Mouse (Mus musculus) kidney, postnatal 0 days (tissue): ENCODE results near the gene Wls. TPM values are rescaled to one million over a fixed set of nuclear protein-coding genes. Genes with fewer than 3 reads are reported as not detected.

Source experiments
- ATAC-seq: fragments of 200-750 bp; cut with Nextera tagmentation; replicated peaks from 2 replicates; pipeline ENCODE4 v1.8.0; 2017; ENCODE audit warnings: low read depth, moderate number of reproducible peaks, moderate TSS enrichment, moderate library complexity; ENCODE audit not compliant: low FRiP score
- DNase-seq: peaks from one replicate; pipeline ENCODE4 v3.0.0-alpha.2; 2016; ENCODE audit warnings: low spot score
- H3K27ac ChIP-seq: fragments of 300-500 bp; sonication (generic); 2 replicates; pipeline ENCODE4 v1.5.1; 2014; ENCODE audit warnings: mild to moderate bottlenecking
- H3K27me3 ChIP-seq: fragments of 300-500 bp; sonication (generic); 2 replicates; pipeline ENCODE4 v1.6.1; 2014; ENCODE audit warnings: low read length, mixed read lengths; ENCODE audit not compliant: insufficient read depth
- H3K36me3 ChIP-seq: fragments of 300-500 bp; sonication (generic); 2 replicates; pipeline ENCODE4 v1.6.1; 2014; ENCODE audit warnings: low read length, mixed read lengths; ENCODE audit not compliant: insufficient read depth
- H3K4me1 ChIP-seq: fragments of 300-500 bp; sonication (generic); replicated peaks from 2 replicates; pipeline ENCODE4 v1.6.1; 2014; ENCODE audit warnings: antibody characterized with exemption, low read length, mixed read lengths; ENCODE audit not compliant: insufficient read depth
- H3K4me2 ChIP-seq: fragments of 300-500 bp; sonication (generic); 2 replicates; pipeline ENCODE4 v1.6.1; 2014; ENCODE audit warnings: mild to moderate bottlenecking, low read length, moderate library complexity, mixed read lengths
- H3K4me3 ChIP-seq: fragments of 300-500 bp; sonication (generic); replicated peaks from 2 replicates; pipeline ENCODE4 v1.5.1; 2014; ENCODE audit warnings: low read depth, low read length
- H3K9ac ChIP-seq: fragments of 300-500 bp; sonication (generic); 2 replicates; pipeline ENCODE4 v1.6.1; 2014; ENCODE audit warnings: low read depth, low read length
- H3K9me3 ChIP-seq: fragments of 300-500 bp; sonication (generic); replicated peaks from 2 replicates; pipeline ENCODE4 v1.6.1; 2016; ENCODE audit warnings: low read length, inconsistent platforms, mixed read lengths
- CTCF ChIP-seq: IDR thresholded peaks from 2 replicates; pipeline ENCODE4 v1.5.1; 2016; ENCODE audit warnings: antibody characterized with exemption, low read depth, mild to moderate bottlenecking, moderate library complexity
- WGBS: fragments of 180-500 bp; shearing (Covaris S2); extraction: QIAGEN DNeasy Blood & Tissue Kit; methylation state at CpG from one replicate; pipeline ENCODE4 v1.1.7; 2014; 5-methylcytosine and 5-hydroxymethylcytosine counted together
- polyA plus RNA-seq: library from polyadenylated mRNA; unstranded; fragments of >200 nt; fragmentation: Nextera tagmentation; extraction: Ambion mirVana; gene quantifications from 2 replicates; pipeline ENCODE4 v1.2.1, GENCODE M21; 2015

The Wls gene
- polyA plus RNA-seq, 1 experiment from 2014 or later, result 146 TPM

DNA sequence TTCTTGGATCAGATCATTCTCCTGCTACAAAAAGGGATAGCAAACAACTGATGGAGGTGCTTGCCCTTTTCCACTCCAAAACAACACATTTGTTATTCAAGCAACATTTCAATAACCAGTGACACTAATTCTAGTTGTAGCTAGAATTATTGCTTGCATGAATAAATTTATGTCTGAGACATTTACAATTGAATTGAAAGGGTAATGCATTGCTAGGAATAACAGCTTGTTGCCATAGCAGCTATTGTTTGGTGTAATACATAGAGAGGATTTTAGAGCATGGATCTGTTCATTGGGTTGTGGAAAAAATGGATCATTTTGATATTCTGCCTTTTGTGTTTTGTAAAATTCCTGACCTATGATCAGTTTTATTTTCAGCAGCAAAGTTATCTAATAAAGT lies 39.5 kb downstream of the Wls start:
- Histone ChIP-seq H3K4me1 (no peaks in the 10 kb centered on the region), H3K27me3 (no peaks in the 10 kb centered on the region), H3K27ac (no peak overlapping the region), H3K4me3 (no peak overlapping the region), H3K9ac (no peak overlapping the region), H3K4me2 (no peak overlapping the region), H3K9me3 (no peaks in the 10 kb centered on the region), H3K36me3 (no peaks in the 10 kb centered on the region)
- TF ChIP-seq CTCF, result no peak
- ATAC-seq (no peak), DNase-seq (no peak)

- Histone ChIP-seq H3K4me2 (no peak overlapping the region), H3K4me1 (peaks cover 3% of the 10 kb centered on the region; the same call in 1 of the 2 replicates), H3K27ac (no peak overlapping the region), H3K9me3 (no peaks in the 10 kb centered on the region), H3K4me3 (no peak overlapping the region), H3K9ac (no peak overlapping the region), H3K27me3 (no peaks in the 10 kb centered on the region), H3K36me3 (no peaks in the 10 kb centered on the region)
- 7% methylated on average over 2 of the region's 2 CpGs for WGBS
- ATAC-seq (no peak), DNase-seq (peak; percentile 33)
- TF ChIP-seq CTCF, result no peak
Measured at GRCm38 (mm10) chr3:159883325-159883724, 43.9 kb downstream of the Wls start.

DNA sequence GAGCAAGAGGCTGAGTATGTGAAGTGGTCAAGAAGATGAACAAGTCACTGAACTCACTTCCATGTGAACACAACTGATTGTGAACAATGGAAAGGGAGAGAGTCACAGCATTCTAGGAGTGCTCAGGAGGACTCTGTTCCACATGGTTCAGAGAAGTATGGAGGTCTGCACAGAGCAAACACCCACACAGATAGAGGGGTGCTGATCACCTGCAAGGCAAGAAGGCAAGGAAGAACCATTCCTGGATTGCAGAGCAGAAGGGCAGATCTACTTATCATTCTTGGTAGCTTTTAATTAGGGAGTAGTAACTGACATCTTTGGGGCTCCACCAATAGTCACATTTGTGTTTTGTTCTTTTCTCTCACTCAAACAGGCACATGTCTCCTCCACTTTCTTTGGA lies 45.3 kb downstream of the Wls start:
- no peak for TF ChIP-seq CTCF
- no peak overlapping the region for H3K9ac ChIP-seq
- H3K27ac ChIP-seq, result peak overlapping the region; percentile 58; the same call in 1 of the 2 replicates
- DNase-seq (no peak), ATAC-seq (no peak; the same call in 1 of the 2 replicates)
- H3K4me1 ChIP-seq, result peaks cover 3% of the 10 kb centered on the region; the same call in 1 of the 2 replicates
- no peak overlapping the region for H3K4me3 ChIP-seq
- no peaks in the 10 kb centered on the region for H3K27me3 ChIP-seq
- H3K36me3 ChIP-seq, result no peaks in the 10 kb centered on the region
- no peaks in the 10 kb centered on the region for H3K9me3 ChIP-seq
- H3K4me2 ChIP-seq, result no peak overlapping the region

- no peak overlapping the region for H3K4me3 ChIP-seq
- 4% methylated on average over 3 of the region's 3 CpGs for WGBS
- peaks cover 3% of the 10 kb centered on the region; the same call in 1 of the 2 replicates for H3K4me1 ChIP-seq
- DNase-seq (peak; percentile 85), ATAC-seq (peak; percentile 81)
- 0 out of 2 replicates have a peak overlapping the region, but pooled peaks have one; percentile 58 for H3K27ac ChIP-seq
- no peak overlapping the region for H3K4me2 ChIP-seq
- no peaks in the 10 kb centered on the region for H3K27me3 ChIP-seq
- no peaks in the 10 kb centered on the region for H3K9me3 ChIP-seq
- no peaks in the 10 kb centered on the region for H3K36me3 ChIP-seq
- H3K9ac ChIP-seq, result no peak overlapping the region
- TF ChIP-seq CTCF, result no peak
Measured at GRCm38 (mm10) chr3:159885271-159885670, 45.8 kb downstream of the Wls start.

DNA sequence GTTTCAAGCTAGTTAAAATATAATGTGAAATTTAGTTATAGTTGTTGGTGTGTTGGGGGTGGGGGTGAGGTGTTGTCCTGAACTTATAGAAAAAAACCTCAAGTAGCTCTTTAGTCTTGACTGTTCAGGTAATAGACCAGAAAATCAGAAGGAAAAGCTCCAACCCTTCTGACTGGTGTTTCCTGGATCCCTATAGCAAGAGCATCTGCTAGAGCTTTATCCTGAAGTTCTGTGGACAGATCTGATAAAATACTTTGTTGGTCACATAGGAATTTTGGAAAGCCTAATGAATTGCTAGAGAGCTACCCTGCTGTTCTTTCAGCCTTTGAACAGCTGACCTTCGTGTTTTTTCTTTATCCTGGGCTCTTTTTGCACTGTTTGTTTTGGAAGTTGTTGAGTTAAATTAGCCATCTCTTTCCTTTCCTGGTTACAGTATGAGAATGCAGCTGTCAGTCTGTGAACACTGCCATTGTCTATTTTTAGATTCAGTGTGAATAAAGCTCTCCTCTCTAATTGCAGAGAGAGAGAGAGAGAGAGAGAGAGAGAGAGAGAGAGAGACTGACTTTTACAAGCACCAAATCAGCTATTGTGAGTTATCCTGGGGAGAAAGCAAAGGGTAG lies 46.4 kb downstream of the Wls start:
- DNase-seq (peak; percentile 70), ATAC-seq (no peak)

GRCm38 (mm10) chr3:159890176-159891056 lies 50.9 kb downstream of the Wls start:
- no peak overlapping the region for H3K4me2 ChIP-seq
- H3K9me3 ChIP-seq, result no peaks in the 10 kb centered on the region
- H3K4me1 ChIP-seq, result peaks cover under 1% of the 10 kb centered on the region; the same call in 1 of the 2 replicates
- 0 out of 2 replicates have a peak, but pooled peaks have one; percentile 13 for TF ChIP-seq CTCF
- H3K4me3 ChIP-seq, result no peak overlapping the region
- DNase-seq, result no peak
- H3K27ac ChIP-seq, result no peak overlapping the region
- H3K27me3 ChIP-seq, result no peaks in the 10 kb centered on the region
- 75% methylated on average over 5 of the region's 5 CpGs for WGBS
- no peaks in the 10 kb centered on the region for H3K36me3 ChIP-seq
- H3K9ac ChIP-seq, result no peak overlapping the region
- no peak for ATAC-seq

More for the DNA sequence above, 46.4 kb downstream of the Wls start:
- Histone ChIP-seq H3K4me2 (no peak overlapping the region), H3K4me3 (no peak overlapping the region), H3K27ac (no peak overlapping the region), H3K9me3 (no peaks in the 10 kb centered on the region), H3K36me3 (no peaks in the 10 kb centered on the region), H3K4me1 (peaks cover 3% of the 10 kb centered on the region; the same call in 1 of the 2 replicates), H3K27me3 (no peaks in the 10 kb centered on the region), H3K9ac (no peak overlapping the region)
- no peak for TF ChIP-seq CTCF
- 17% methylated on average over 1 of the region's 1 CpGs for WGBS
